Mouse (Mus musculus): ENCODE results near the gene Nhlh2.

DNA sequence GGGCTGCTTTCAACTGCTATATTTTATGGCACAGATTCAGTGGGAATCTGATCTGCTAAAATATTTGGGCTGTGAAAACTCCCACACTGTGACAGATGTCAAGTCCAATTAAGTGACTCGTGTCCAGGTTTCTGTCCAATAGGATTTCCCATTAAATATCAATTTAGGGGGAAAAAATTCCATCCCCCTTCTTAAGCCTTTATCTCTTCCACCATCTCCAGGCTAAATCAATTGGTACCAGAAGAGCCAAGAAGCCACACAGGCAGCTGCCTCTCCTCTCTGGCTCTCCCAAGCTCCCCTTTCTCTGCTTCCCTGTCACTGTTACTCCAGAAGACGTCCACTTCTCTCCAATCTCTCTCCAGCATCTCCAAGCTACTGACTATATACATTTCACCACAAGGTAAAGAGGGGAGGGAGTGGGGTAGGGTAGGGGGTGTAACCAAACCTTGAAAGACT, at the start of gene Nhlh2:
- TF ChIP-seq CTCF (IDR thresholded peaks at IDR 0.05; ENCODE audit: control insufficient read depth, insufficient read depth, insufficient replicate concordance, low read depth, low read length) (no peak), POLR2A (IDR thresholded peaks at IDR 0.05; ENCODE audit: control insufficient read depth, low read depth, low read length) (no peak)

Measured in testis, adult 2 months (tissue).